Mouse (Mus musculus) erythroblast, embryonic 14.5 days (primary cell): ENCODE measurements around the gene Tmem102. TPM values are rescaled to one million over a fixed set of nuclear protein-coding genes. Genes with fewer than 3 reads are reported as not detected.

Source experiments
- H3K27me3 ChIP-seq: 2 replicates; pipeline ENCODE4 v1.6.1; 2012; ENCODE audit warnings: inconsistent platforms; ENCODE audit not compliant: control insufficient read depth
- H3K36me3 ChIP-seq: 2 replicates; pipeline ENCODE4 v1.6.1; 2012; ENCODE audit warnings: mild to moderate bottlenecking, inconsistent platforms; ENCODE audit not compliant: control insufficient read depth
- H3K4me1 ChIP-seq: 2 replicates; pipeline ENCODE4 v1.6.1; 2012; ENCODE audit warnings: inconsistent platforms; ENCODE audit not compliant: control insufficient read depth
- H3K4me3 ChIP-seq: replicated peaks from 2 replicates; pipeline ENCODE3; 2012; ENCODE audit warnings: moderate library complexity, mild to moderate bottlenecking, inconsistent platforms
- H3K9me3 ChIP-seq: 2 replicates; pipeline ENCODE4 v1.6.1; 2012; ENCODE audit warnings: low read length, inconsistent platforms, mixed read lengths; ENCODE audit not compliant: control insufficient read depth
- GATA1 ChIP-seq: IDR thresholded peaks from 2 replicates; pipeline ENCODE4 v1.6.1; 2012; ENCODE audit warnings: low read length, inconsistent platforms, mixed read lengths
- TAL1 ChIP-seq: IDR thresholded peaks from 3 replicates; pipeline ENCODE4 v1.6.1; 2012; ENCODE audit warnings: low read length, inconsistent platforms, mixed read lengths
- polyA plus RNA-seq: library from polyadenylated mRNA; stranded (reverse); fragments of >175 nt; gene quantifications from 2 replicates; pipeline ENCODE4 v1.2.3, GENCODE M21; 2012

The Tmem102 gene
- polyA plus RNA-seq, 1 experiment = not detected

GRCm38 (mm10) chr11:69838714-69839104 lies 33.3 kb upstream of the Tmem102 start:
- H3K36me3 ChIP-seq = peaks cover 9% of the 10 kb centered on the region
- peaks cover 2% of the 10 kb centered on the region; the same call in 1 of the 2 replicates for H3K9me3 ChIP-seq
- TF ChIP-seq GATA1 (no peak), TAL1 (no peak)
- peaks cover 67% of the 10 kb centered on the region for H3K4me1 ChIP-seq
- peak overlapping the region; percentile 89 for H3K4me3 ChIP-seq
- peaks cover 43% of the 10 kb centered on the region for H3K27me3 ChIP-seq

GRCm38 (mm10) chr11:69837952-69838713 lies 32.7 kb upstream of the Tmem102 start, which contains the start of gene Tmem256:
Gene Tmem256 (plus strand): TSS chr11:69838514.
- Histone ChIP-seq H3K36me3 (peaks cover 9% of the 10 kb centered on the region), H3K4me1 (peaks cover 69% of the 10 kb centered on the region), H3K27me3 (peaks cover 48% of the 10 kb centered on the region), H3K4me3 (peak within 1 kb of the TSS; percentile 89), H3K9me3 (peaks cover 2% of the 10 kb centered on the region; the same call in 1 of the 2 replicates)
- no peak for TF ChIP-seq GATA1
- no peak for TF ChIP-seq TAL1

- H3K9me3 ChIP-seq = peaks cover 2% of the 10 kb centered on the region; the same call in 1 of the 2 replicates
- peaks cover 54% of the 10 kb centered on the region for H3K27me3 ChIP-seq
- peaks cover 9% of the 10 kb centered on the region for H3K36me3 ChIP-seq
- H3K4me3 ChIP-seq = peak within 1 kb of the TSS; percentile 89
- TF ChIP-seq TAL1 = no peak
- peaks cover 64% of the 10 kb centered on the region for H3K4me1 ChIP-seq
These were observed 32.2 kb upstream of the Tmem102 start, which contains the start of gene Nlgn2 for GRCm38 (mm10) chr11:69837604-69837951. Gene Nlgn2 (minus strand): TSS chr11:69837784.

- H3K36me3 ChIP-seq = peaks cover 9% of the 10 kb centered on the region
- TF ChIP-seq GATA1 = no peak
- no peak for TF ChIP-seq TAL1
- peaks cover 60% of the 10 kb centered on the region for H3K27me3 ChIP-seq
- H3K9me3 ChIP-seq = peaks cover 2% of the 10 kb centered on the region; the same call in 1 of the 2 replicates
- H3K4me1 ChIP-seq = peaks cover 67% of the 10 kb centered on the region
- peak overlapping the region; percentile 89 for H3K4me3 ChIP-seq
These were observed 31.5 kb upstream of the Tmem102 start for GRCm38 (mm10) chr11:69836703-69837576.

GRCm38 (mm10) chr11:69835966-69836335 lies 30.5 kb upstream of the Tmem102 start:
- TF ChIP-seq GATA1 = no peak
- TF ChIP-seq TAL1 = no peak
- no peak overlapping the region for H3K4me3 ChIP-seq
- H3K27me3 ChIP-seq = peaks cover 64% of the 10 kb centered on the region

GRCm38 (mm10) chr11:69835326-69835965 lies 30.0 kb upstream of the Tmem102 start:
- Histone ChIP-seq H3K4me1 (peaks cover 77% of the 10 kb centered on the region), H3K36me3 (peaks cover 6% of the 10 kb centered on the region), H3K4me3 (no peak overlapping the region), H3K9me3 (peaks cover 2% of the 10 kb centered on the region; the same call in 1 of the 2 replicates), H3K27me3 (peaks cover 64% of the 10 kb centered on the region)
- TF ChIP-seq TAL1 (no peak), GATA1 (no peak)

More at GRCm38 (mm10) chr11:69835966-69836335, 30.5 kb upstream of the Tmem102 start:
- Histone ChIP-seq H3K4me1 (peaks cover 76% of the 10 kb centered on the region), H3K9me3 (peaks cover 2% of the 10 kb centered on the region; the same call in 1 of the 2 replicates), H3K36me3 (peaks cover 9% of the 10 kb centered on the region)

GRCm38 (mm10) chr11:69834001-69834549 lies 28.7 kb upstream of the Tmem102 start:
- Histone ChIP-seq H3K9me3 (peaks cover 2% of the 10 kb centered on the region; the same call in 1 of the 2 replicates), H3K27me3 (peaks cover 64% of the 10 kb centered on the region), H3K4me3 (peak overlapping the region; percentile 52), H3K4me1 (peaks cover 67% of the 10 kb centered on the region), H3K36me3 (no peaks in the 10 kb centered on the region)
- no peak for TF ChIP-seq TAL1
- TF ChIP-seq GATA1 = no peak

- peak overlapping the region; percentile 52 for H3K4me3 ChIP-seq
- peaks cover 64% of the 10 kb centered on the region for H3K27me3 ChIP-seq
- H3K9me3 ChIP-seq = peaks cover 2% of the 10 kb centered on the region; the same call in 1 of the 2 replicates
- TF ChIP-seq GATA1 = no peak
- no peak for TF ChIP-seq TAL1
- H3K4me1 ChIP-seq = peaks cover 63% of the 10 kb centered on the region
- no peaks in the 10 kb centered on the region for H3K36me3 ChIP-seq
These were observed 28.1 kb upstream of the Tmem102 start for GRCm38 (mm10) chr11:69833554-69833953.
